Mouse (Mus musculus) cerebellum, adult 9-11 months (tissue): ENCODE measurements around the gene Cdh15.

Source experiments
- DNase-seq: peaks from one replicate; pipeline ENCODE4 v3.0.0; 2022

Gene Cdh15

DNA sequence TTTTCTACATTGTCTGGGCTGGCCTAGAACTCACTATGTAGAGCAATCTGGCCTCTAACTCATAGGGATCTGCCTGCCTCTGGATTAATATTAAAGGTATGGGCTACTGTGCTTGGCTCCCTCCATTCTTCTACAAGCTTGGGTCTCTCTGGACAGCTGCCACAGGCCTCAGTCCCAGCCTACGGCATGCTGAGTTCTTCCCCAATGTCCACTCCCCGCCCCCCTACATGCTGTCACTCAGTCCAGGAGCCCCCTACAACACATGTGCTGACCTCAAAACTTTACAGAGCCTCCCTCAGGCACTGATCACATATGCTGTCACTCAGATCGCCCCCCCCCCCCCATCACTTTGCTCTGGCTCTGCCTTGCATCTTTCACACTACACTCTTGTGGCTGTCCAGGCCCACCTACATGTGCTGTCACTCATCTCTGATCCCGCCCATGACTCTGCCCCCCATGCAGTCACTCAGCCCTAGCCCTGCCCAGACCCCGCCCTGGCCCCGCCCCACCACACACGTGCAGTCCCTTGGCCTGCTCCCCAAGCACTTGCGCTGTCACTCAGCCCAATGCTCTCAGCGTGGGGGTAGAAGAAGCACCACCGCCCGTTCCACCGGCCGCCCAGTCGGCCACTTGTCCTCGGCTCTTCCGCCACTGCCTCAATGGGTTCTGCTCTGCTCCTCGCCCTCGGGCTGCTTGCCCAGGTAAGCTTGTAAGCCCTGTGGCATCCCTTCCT lies at the start of gene Cdh15:
TSS of gene Cdh15 (plus strand) at position 138 of the 733 bp plus-strand sequence.
- peak; percentile 92 for DNase-seq

DNA sequence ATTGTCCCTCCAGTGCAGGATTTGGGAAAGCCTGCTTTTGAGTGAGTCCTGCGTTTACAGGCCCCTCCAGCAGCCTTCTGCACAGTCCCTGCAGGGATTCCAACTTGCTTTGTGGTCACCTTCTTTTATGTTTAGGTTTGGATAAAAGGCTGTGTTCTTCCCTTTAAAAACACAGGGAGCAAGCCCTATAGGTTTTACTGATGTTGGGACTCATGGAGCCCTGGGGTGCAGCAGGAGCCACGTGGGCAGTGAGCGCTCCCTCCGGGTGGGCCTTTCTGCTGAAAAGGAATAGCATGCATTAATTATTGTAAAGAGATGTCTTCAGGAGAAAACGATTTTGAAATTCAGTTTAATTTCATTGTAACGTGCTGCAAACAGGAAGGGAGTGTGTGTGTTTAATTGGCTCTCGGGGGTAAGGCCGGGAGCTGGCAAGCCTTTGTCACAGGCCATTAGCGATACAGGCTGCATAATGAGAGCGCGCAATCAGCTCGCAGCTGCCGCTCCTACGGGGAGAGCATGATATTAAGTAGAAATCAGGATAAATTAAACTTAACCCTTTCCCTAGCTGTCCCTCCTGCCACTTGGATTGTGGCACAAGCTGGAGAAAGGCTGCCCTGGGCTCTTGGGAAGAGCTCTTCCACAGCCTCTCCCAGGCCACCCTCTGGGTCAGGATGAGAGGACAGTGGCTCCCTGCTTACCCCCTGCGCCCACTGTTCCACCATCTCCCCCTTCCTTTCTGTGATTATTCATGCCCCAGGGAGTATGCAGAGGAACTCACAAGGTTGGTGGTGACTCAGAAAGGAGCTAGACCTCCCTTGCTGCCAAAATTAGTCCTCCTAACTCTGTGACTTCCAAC lies 43.6 kb upstream of the Cdh15 start:
- no peak for DNase-seq

DNA sequence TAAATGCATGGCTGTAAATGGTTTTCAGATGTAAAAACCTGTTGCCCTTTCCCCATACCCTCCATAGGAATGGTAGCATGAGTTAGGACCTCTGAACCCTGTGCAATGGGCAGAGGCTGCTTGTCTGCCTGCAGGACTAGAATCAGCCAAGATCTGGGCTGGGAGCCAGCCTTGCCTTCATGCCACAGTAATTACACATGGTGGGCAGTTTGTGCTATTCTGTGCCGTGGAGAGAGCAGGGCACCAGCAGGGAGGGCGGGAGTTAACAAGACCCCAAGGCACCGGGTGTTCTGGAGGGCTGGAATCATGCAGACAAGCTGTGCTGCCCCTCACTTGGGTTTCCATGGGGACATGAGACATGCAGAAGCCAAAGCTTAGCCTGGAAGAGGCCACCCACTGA lies 42.4 kb upstream of the Cdh15 start:
- DNase-seq, result peak; percentile 69

DNA sequence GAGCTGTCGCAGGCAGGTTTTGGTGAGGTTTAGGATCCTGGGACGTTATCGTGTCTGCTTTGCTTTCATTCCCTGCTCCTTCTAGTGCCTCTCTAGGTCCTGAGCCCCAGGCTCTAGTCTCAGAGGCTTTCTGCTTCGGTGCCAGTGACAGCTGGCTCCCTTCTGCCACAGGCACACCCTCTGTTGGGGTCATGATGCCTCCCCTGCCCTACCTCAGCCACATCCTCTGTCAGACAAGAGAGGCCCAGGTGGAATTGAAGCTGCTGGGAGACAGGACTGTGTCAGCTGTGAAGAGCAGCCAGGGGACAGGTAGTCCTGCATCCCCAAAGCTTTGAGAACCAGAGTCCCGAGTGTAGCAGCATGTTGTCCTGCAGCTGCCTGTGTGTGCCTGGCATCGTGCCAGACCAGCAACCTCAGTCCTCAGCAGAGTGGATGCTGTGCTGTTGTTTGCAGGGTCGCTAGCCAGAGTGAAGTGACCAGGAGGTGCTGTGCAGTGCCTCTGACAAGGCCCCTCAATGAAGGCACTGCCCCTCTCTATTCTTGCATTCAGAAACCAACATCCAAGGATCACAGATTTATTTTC lies 40.7 kb upstream of the Cdh15 start:
- DNase-seq, result no peak

DNA sequence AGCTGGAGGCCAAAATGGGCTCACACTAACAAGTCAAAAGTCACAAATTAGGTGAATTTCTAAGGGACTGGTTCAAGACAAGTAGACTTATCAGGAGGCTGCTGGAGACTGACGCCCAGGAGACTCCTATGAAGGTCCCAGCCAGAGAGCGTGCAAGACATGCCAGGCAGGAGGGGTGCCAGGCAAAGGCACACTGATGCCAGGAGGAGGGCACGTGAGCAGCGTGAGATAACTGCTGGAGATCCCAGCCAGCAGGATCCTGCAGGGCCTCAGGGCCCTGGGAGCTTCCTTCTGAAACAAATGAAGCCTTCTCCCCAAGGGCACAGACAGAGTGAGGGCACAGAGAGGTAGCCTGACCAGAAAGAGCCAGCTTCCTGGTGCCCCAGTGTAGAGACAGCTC lies 39.9 kb upstream of the Cdh15 start:
- no peak for DNase-seq

DNA sequence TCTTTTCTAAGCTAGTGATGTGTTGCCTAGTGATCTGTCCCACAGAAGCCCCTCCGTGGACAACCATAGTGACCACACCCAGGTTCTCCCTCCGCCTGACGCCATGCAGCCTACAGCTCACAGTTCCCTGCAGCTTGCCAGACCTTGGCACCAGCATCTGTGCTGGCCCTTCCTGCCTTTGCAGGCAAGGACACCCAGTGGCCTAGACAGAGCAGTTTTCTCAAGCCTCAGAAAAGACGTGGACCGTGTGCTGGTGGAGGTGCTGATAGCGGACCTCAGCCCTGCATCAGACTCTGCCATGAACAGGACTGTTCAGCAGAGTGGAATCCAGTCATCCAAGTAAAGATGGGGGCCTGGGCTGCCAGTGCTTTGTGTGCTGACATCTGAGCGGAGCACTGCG lies 37.4 kb upstream of the Cdh15 start:
- no peak for DNase-seq

DNA sequence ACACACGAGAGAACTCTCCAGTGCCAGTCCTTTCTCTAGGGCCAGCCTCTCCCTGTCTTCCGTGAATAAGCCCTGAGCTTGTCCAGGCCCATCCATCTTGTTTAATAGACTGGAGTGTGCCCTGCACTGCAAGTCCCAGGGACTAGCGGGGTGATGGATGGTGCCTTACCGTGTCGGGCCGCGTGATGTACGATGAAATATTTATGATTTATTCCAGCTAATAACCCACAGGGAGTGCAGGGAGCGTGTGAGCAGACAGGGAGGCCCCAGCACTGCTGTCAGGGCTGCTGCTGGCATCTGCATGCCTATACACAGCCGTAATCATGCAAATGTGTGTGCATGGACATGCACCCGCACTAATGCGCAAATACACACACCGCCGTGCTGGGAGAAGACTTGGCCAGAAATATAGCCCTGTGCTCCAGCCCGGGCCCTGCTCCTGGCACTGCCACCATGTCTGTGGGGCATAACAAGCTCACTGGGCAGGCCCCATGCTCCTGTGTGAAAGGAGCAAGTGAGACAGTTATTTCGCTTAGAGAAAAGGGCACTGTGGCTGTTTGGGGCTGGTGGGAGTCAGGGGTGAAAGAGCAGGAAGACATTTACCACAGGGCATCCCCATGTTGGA lies 35.8 kb upstream of the Cdh15 start:
- no peak for DNase-seq

DNA sequence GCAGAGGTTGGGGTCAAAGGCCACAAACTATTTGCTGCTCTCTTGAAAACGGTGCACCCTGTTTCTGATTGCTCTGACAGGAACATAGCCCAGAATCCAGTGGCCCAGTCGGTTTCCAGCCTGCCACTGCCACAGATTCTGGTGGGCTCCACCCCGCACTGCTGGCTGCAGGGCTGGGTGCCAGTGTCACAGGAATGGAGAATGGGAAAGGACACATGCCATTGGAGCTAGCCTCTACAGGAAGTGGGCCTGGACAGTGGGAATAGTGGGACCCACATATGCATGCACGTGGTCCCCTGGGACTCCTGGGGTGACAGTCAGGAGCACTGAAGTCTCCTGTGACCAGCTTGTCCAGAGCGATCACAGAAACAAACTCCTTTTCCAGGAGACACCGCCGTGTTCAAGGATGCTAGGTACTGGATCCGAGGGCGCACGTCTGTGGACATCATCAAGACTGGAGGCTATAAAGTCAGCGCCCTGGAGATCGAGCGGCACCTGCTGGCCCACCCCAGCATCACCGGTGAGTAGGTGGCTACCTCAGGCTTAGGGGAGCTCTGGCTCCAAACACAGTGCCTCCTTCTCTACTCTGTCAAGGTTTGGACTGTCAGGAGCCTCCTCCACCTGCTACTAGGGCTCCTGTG lies 35.0 kb upstream of the Cdh15 start:
- DNase-seq, result peak; percentile 29

DNA sequence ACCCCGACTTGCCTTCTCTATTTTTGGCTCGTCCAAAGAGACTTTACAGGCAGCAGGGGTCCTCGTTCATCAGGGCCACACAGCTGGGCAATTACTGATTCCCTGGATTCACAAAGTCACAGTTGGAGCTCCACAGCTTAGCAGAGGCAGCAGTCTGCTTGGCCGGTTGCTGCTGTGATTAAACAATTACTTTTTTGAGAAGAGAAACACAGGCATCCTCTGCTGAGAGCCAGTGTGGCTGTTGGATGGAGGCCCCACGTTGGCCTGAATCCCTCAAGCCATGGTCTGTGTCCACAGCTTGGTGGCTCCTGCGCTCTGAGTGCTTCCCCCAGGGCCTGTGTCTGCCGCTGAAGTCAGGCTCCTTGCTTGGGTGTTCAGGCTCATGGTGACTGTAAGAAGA lies 33.2 kb upstream of the Cdh15 start:
- DNase-seq, result no peak

DNA sequence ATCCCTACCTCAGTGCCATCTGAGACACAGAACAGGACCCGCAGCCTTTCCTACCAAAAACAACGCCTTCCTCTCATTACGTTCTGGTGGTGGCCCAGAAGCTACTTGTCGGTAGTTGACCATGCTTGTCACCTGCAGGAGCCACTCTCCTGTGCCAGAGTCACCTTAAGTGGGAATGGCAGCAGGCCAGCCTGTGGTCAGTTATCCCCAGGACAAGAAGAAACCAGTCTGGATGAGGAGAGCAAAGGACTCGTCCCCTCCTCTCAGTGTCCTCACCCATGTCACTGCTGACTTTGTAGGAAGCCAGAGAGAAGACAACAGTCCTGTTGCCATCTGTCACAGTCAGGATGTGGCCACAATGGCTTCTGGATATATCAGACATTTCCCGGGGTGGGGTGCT lies 30.8 kb upstream of the Cdh15 start:
- DNase-seq, result peak; percentile 60

DNA sequence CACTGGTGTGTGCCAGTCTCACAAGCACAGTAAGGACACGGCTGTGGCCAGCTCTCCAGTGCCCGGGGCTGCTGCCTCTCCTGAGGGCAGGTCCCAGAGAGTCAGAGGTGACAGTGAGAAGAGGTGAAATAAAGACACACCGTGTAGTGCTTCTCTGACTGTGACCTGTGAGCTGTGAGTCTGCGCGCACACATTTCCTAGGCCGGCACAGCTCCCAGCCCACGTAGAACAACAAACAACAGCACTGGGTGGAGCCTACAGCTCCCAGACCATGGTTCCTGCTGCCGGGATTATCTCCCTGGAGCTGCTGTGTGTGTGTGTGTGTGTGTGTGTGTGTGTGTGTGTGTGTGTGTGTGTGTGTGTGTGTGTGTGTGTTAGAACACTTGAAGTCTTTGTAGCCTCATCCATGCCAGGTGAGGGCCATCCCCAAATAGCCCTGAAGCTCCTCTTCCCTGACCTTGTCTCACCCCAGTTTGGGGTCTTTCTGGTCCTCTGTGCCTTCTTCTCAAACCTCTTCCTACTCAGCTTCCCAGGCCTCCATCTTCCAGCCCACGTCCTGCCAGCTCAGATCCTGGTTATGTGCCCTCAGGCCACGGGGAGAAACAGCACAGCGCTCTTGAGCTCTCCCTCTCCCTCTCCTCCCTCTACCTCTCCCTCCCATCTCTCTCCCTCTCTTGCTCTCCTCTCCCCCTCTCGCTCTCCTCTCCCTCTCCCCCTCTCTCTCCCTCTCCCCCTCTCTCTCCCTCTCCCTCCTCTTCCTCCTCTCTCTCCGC lies 29.9 kb upstream of the Cdh15 start:
- DNase-seq, result no peak

DNA sequence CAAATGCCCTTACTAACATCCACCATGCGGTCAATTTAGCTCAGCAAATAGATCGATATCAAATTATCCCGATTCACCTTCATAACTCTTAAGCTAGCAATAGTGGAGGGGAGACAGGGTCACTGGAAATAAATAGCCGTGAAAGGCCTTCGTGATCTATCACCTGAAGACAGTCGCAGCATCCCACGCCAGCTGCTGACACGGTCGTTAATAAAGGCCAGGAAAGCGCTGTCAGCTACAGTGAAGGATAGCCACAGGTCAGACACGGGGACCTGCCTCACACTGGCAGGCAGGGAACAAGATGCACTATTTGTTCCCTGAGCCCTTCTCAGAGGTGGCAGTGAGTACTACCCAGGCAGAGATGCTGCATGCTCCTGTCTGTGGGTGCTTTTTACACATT lies 28.0 kb upstream of the Cdh15 start:
- no peak for DNase-seq

DNA sequence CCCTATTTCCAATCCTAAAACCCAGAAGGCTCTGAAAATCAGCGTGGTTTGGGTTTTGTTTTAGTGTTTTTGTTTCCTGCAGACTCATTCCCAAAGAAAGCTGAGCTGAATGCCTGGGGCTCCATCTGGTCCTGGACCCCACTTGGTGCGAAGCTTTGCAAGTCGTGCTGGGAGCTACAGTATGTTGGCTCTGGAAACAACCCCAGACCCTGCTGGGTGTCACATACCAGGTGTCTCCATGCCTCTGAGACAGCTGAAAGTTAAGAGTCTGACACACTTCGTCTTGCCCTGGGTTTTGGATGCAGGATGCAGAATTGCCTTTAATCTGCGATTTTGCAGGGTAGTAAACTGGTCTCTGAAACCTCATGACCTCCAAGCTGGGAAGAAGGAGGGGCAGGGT lies 23.2 kb upstream of the Cdh15 start:
- DNase-seq, result peak; percentile 90

DNA sequence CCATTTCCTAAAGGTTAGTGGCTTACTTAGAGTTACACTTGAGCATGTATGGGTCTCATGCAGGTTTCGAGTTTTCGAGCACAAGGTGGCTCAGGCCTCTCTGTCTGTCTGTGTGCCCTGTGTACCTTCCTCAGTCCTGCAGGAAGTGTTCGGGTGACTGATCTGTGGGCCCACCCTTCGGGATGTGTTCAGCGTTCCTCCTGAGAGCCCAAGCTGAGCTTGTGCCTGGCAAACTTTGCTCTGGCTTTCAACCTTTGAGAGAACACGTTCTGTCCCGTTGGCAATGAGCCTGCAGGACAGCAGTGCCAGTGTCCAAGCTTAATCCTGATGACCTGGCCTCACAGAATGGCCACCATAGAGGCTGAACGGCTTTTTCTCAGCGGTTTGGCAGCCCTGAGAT lies 22.8 kb upstream of the Cdh15 start:
- DNase-seq, result peak; percentile 63

DNA sequence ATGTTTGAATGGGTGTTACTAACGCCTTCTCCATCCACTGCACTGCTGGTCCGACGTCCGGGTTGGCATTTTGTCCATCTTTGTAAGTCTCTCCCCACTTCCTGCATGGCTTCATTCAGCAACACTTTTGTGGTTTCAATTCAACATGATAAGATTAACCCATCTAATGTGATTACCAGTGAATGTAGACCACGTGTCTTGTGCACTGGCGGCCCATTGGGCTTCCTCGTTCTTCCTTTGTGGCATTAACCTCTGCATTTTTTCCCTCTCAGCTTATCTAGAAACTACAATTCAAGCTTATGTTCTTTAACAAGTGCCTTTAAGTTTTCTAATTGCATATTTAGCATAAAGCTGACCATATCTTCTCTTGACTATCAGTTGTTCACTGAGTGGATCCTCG lies 22.4 kb upstream of the Cdh15 start:
- no peak for DNase-seq

DNA sequence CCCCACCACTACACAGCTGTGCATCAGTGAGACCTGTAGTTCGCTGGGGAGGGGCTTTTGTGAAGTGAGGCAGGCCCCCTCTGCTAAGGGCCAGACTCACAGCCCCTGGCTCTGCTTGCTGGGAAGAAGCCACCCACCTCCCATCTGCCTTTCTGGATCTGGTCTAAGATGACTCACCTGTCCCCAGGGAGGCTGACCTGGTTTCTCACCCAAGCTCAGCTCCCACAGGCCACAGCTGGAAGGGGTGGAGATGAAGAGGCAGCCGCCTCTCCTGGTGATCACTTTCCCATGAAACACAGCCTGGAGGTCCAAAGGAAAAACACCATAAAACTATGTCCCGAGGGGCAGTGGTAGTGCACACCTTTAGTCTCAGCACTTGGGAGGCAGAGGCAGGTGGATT lies 18.4 kb upstream of the Cdh15 start:
- DNase-seq, result no peak

DNA sequence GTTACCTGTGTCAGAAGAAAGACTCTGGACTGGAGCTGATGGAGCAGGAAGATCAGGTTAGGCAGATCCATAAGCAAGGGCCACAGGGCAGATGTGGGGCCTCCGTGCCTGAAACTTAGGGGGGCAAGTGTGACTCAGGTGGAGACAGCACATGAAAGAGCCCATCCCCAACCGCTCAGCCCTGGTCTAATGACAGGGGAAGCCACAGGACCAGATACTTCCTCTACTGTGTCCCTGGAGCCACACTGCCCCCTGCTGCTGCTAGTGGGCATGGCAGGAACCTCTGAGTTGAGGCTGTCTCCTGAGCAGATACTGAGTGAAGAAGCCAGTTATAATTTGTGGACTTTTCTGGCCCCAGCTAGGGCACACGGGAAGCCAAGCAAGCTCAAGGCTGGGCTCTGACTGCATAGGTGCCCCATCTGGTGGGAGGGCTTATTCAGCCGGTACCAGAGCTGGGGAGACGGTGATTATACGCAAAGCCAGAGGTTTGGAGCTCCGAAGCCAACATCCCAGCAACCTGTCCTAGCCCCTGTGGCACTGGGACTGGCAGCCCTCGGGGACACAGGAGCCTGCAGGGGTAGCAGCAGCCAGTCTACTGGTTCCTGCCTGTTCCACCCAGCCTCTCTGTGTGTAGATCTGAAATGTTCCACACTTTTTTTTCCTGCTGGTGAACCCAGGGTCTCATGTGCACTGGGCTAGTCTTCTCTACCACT lies 17.3 kb upstream of the Cdh15 start:
- peak; percentile 92 for DNase-seq

DNA sequence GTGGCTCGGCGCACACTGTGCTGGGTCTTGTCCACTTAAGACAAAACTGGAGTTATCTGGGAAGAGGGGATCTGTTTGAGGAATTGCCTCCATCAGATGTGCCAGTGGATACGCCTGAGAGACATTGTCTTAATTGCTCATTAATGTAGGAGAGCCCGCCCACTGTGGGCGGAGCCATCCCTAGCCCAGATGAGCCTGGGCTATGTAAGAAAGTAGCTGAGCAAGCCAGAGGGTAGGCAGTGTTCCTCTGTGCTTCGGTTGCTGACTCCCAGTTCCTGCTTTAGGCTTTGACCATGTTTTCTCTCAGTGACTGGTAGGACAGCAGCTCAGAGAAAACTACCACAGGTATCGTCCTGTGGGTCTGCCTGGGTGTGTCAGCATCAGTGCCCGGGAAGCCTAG lies 13.3 kb upstream of the Cdh15 start:
- no peak for DNase-seq

DNA sequence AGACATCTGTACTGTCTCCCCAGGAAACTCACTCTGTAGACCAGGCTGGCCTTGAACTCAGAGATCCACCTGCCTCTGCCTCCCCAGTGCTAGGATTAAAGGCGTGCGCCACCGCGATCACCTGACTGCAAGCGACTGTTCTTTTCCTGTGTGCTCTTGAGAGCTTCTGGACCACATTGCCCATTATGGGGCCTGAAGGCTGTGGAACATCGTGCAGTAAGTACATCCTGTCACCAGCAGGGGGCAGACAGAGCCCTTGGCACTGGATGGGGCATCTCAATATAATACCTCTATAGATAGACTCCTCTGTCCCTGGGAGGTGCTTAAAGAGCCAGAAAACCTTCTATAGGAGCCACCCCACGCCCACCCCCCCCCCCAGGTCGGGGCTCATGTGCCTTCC lies 12.8 kb upstream of the Cdh15 start:
- peak; percentile 88 for DNase-seq

DNA sequence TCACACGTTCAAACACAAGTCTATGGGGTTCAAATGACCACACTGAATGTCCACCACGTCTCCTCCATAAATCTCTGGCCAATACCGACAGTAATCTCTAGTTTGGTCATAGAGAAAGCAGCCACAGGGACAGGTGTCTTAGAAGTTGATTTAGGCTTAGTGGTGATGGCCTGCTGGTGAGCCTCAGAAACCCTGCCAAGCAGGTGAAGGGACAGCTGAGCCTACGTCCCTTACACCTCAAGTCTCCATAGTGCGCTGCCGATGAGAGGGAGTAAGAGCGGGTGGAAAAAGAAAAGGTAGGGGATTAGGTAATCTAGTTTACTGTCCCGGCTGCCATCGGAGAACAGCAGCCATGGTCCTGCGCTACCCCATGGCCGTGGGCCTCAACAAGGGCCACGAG lies 11.6 kb upstream of the Cdh15 start:
- DNase-seq, result no peak

DNA sequence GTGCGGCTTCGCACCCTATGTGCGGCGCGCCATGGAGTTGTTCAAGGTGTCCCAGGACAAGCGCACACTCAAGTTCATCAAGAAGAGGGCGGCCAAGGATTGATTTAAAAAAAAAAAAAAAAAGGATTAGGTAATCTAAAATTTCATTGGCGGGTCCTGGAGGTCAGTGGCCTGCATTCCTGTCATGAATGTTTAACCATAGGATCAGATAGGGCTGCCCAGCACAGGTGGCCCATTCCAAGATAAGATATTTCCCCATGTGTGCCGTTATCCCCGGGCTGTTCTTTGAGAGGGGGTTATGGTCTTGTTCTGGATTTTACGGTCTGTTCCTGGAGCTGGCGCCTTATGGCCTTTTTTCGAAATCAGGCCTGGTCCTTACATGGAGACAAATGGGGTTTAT lies 11.1 kb upstream of the Cdh15 start:
- DNase-seq, result no peak

DNA sequence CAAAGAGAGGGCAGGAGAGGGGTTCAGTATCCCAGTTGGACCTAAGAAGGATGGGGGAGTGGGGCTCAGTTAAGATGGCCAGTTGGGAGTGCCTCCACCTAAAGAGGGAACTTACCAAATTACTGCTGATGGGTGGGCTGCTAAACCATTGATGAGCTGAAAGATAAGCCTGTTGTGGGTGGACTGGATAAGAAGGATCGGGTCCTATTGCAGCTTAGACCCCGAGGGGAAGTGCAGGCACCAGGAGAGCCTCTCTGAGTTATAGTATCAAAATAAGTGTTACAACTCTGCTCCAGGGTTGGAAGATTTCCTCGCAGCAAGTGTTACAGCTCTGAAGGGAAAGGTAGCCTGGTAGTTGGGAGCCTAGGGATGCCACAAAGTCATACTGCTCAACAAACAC lies 3.6 kb upstream of the Cdh15 start:
- DNase-seq, result no peak
